Mouse (Mus musculus) thymus, postnatal 14 days (tissue): ENCODE measurements around the gene Cdh24.

Experiments
- DNase-seq: peaks from one replicate; pipeline ENCODE4 v3.0.0; 2021

Cdh24 gene

DNA sequence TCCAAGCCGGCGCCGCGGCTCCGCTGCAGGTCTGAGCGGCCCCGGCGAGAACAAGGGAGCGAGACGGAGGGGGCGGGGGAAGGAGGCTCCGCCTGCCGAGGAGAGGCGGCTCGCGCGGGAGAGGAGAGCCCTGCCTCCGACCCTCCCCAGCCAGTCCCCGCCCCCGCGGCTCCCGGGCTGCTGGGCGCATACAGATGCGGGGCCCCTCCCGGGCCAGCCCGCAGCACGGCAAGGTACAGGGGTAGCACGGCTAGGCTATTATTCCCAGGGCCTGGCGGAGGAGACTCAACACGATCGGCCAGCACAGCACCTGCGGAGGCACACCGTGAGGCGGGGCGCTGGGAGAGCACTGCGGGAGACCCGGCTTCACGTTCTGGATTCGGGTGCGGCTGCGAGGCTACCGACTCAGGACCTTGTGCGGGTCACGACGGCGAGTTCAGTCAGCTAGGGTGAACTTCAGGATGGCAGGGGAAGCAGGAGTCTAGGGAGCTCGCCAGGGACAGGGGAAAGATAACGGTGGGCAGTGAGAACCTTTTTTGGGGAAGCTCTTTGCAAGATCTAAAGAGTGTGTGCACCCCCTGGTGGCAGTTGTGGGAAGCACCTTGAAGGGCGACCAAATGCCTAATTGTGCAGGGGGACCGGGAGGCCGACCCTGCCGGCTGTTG lies at the start of gene Cdh24:
Cdh24 (minus strand) TSS at position 60 of the 665 bp plus-strand sequence.
- DNase-seq: peak; percentile 96

DNA sequence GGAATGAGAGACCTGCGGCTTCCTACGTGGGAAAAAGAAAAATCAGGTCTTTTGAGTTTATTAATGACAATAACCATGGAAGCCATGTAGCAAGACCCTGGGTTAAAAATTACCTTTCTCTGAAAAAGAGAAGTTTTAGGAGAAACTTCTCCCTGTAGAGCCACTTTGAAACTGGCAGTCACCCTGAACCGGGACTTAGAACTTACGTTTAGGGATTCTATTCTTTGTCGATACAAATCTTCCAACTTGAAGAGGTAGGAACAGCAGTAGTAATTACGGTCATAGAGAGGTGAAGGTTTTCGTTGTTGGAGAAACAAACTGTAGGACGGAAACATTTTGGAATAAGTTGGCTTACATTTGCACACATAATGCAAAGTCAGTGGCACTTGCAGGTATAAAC lies 46.1 kb upstream of the Cdh24 start:
- DNase-seq: no peak

DNA sequence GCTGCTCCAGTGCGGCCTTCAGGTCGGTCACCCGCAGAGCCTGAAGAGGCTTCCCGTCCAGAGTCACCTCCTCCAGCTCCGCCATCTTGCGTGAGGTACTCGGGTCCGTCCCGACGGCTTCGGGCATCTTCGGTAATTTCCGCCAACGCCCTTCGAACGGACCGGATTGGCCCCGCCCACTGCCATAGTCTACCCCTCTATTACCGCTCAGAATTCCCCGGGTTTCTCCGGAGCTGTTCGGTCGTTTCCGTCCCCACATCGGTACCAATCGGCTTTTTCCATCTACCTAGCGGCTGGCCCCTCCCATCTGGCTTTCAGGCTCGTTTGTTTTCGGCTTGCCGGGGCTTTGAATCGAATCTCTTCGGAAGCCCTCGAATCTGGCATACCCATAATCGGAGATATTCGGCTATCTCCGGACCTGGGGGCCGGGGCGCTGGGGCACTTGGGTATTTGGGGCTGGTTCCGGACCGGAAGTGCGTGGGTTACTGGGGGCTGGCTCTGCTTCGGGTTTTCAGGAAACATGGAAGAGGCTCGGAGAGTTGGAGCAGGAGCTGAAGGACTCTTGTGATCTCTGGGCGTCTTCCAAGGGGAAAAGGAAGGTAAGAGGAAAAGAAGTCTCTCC lies 45.5 kb upstream of the Cdh24 start, which contains the start of gene Acin1:
Acin1 (minus strand) TSS at position 410 of the 622 bp plus-strand sequence.
- DNase-seq: peak; percentile 100

DNA sequence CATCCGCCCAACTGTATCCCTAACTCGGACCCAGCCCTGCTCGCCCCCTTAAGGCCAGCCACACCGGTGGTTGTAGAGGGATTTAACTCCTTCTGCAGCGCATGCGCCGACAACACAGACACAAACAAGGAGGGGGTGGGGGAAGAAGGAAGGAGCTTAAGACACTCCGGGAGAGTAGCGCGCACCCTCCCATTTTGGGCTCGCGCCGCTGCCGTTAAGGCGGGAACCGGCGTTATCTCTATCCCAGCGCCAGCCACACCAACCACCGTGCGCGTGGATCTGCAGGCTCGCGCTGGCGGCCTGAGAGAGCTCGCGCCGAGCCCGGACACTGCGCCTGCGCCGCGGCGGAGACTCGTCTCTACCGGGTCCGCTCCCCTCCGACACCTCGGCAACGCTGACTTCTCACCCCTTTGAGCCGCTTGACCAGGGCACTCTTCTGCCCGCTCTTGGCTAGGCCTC lies 44.9 kb upstream of the Cdh24 start, which contains the start of gene 1700123O20Rik:
1700123O20Rik (plus strand) TSS at position 154 of the 459 bp plus-strand sequence.
- DNase-seq: peak; percentile 84

DNA sequence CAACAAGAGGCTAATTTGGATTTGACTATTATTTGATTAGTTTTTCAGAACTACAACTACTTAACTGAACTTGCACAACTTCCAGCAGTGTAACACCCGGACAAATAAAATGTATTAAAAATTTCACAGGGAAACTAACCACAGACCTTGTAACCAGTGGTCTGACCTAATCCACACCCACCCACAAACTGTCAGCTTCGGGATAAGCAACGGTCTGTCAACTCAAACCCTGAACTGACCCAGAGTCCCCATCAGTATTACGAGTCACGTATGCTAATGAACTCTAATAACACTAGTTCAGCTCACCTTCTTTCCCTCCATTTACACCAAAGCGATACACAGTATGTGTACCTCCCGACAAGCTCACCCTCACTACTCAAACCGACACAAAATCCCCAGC lies 44.3 kb upstream of the Cdh24 start:
- DNase-seq: no peak

DNA sequence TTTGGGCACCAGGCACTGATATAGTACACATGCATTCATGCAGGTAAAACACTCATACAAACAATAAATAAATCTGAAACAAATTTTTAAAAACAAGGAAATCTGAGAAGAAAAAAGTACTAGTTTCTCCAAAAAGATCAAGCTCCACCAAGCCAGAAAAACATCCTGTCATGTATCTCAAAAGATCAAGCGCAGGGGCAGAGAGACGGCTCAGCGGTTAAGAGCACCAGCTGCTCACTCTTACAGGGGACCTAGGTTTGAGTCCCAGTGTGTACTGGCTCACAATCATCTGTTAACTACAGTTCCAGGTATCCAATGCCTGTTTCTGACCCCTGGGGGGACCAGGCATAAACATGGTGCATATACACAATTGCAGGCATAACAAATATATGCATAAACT lies 41.2 kb upstream of the Cdh24 start:
- peak; percentile 28 for DNase-seq

DNA sequence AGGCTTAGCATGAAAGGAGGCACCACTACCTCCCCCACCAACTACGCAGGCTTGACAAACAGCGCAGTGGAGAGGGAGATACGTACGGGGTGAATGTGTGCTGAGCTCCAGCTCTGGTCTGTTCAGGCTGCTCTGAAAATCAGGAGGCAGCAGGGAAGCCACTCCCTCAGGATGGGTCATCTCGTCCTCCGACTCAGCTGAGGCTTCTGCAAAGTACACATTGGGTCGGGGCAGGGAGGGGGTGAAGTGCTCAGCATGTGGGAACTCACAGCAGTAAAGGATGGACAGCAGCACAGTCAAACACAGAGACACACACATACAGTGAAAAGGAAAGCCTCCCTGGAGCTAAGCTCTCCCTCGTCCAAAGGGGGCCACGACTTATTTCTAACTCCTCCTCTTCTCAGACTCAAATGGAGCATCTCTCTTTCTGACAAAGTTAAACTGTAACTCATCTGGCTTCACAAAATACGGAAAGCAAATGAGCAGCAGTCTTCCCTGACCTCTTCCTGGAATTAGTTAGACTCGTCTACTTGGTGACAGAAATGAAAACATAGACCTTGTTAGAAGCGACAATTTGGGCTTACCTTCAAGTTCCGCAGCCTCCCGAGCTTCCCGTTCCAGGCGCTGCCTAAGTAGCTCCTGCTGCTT lies 37.6 kb upstream of the Cdh24 start:
- no peak for DNase-seq

DNA sequence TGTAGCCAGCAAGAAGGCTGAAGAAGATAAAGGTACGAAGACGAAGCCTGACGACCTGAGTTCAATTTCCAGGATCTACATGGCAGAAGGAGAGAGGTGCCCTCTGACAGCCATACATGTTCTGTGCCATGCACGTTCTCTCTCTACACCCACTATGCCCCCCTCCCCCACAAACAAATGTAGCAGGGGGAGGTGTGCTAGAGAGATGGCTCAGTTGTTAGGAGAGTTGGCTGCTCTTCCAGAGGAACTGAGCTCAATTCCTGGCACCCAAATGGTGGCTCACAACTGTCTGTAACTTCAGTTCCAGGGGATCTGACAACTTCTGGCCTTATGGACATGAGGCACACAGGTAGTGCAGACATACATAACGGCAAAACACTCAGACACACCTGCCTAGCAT lies 35.1 kb upstream of the Cdh24 start:
- no peak for DNase-seq

DNA sequence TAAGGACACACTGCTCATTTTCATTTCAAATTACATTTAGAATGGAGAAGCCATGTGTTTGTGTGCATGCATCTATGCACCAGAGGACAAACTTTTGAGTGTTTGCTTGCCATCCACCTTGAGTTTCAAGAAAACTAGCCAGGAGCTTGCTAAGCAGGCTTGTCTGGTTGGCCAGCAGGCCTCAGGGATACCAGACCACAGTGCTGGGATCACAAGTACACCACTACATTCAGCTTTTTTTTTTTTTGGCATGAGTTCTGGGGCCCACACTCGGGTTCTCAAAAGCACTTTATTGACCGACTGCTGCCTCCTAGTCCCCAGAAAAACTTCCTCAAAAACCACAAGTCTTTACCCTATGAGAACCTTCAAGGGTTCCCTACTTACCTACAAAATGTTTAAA lies 33.2 kb upstream of the Cdh24 start:
- DNase-seq: no peak

DNA sequence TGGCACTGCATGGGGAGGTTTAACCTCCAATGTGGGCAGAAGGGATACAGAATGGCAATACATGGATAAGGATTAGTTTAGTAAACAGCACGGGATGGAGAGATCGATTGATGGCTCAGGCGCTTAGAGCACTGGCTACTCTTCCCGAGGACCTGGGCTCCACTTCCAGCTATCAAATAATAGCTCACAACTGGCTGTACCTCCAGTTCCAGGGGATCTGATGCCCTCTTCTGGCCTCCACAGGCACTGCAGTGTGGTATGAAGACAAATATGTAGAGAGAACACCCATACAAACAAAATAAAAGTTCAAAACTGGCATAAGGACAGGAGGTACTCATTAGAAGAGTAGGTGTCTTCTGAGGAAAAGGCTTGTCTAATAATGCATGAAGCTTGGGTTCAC lies 28.2 kb upstream of the Cdh24 start:
- peak; percentile 70 for DNase-seq

DNA sequence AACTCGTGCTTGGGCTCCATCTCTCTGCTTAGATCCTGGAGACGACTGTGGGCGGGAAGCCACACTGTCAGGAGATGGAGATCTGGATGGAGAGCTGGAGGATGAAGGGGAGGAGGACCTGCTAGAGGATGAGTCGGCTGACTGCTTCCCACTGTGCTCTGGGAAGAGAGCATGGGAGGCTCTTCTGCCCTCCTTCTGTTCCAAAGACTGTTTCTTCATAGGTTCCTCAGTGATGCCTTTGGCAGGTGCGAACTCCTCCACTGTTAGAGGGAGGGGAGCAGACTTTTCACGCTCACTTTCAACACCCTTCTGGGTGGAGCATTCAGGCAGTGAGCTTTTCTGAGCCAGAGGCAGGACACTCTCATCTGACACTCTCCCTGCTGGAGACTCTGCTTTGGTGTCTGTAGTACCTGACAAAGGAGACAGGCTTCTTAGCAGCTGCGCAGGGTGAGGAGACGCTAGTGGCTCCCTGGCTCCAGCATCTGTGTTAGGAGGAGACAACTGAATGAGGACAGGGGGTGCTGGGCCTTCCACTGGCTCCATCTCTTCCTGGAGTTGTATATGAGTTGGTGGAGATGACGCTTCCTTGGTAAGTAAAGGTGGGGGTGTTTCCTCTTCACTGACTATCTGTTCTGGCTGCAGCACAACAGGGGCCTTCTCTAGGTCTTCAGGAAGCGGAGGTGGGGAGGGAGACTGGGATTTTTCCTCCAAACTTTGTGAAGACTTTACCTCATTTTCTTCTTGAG lies 23.5 kb upstream of the Cdh24 start:
- no peak for DNase-seq

DNA sequence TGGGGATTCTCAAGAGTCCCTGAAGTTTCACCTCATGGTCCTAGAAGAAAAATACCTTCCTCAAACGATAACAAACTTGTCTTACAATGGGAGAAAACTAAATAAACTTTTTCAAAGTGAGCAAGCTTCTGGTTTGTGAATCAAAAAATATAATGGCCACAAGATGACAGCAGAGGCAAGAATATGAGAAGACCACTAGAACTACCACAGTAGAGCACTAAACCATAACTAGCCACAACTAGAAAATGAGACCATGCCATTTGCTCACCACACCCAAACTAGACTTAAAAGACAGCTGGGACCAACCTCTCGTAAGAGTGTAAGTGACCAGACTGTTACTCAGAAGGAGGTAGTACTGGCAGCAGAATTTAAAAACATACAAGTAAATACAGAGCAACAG lies 18.8 kb upstream of the Cdh24 start:
- DNase-seq: no peak

DNA sequence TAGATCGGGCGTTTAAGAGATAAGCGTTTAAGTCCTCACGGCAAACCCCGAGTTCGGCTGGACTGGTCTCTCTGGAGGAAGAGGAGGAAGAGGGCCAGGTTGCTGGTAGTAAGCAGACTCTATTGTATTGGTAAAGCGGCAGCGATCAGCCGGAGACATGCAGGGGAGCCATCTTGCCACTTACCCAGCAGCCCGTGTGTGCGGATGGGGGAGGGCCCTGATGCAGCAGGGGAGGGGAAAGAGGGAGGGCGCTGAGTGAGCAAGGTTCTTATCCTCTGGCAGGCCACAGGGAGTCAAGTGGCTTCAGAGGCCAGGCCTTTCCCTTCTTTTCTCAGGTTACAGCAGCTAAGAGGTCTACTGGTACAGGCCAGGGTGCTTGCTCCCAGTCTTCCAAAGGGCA lies 12.3 kb upstream of the Cdh24 start:
- DNase-seq: peak; percentile 89

DNA sequence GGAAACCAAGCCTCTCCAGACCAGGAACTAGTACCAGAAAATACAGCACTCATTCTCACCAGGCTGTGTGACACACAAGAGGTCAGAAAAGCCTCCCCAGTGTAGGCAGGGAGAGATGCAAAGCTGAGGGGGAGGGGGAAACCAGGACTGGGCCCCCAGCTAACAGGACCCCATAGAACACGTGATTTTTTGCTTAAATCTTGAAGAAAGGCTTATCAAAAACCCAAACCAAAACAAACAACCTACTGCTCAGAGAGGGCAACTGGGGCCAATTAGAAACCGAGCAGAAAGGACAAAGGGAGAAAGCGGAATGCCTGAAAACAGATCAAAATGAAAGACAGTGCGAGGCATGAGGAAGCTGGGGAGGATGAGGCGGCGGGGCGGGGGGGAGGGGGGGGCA lies 11.6 kb upstream of the Cdh24 start:
- DNase-seq: no peak

DNA sequence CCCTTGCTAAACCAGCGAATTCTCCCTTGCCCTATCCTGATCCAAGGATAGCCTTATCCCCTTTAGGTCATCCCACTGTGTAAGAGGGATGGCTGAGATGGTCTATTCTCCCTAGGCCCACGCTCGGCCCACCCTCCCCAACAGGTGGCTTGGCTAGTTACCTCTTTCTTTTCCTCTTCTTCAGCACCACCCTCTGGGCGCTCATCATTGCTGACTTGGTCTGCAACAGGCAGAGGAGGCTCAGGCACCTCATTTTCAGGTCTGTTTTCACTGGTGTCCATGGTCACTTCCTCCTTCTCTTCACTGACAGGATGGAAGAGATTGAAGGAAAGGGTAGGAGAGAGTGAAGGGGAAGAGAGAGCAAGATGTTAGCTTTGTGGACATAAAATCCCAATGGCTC lies 10.4 kb upstream of the Cdh24 start:
- no peak for DNase-seq

DNA sequence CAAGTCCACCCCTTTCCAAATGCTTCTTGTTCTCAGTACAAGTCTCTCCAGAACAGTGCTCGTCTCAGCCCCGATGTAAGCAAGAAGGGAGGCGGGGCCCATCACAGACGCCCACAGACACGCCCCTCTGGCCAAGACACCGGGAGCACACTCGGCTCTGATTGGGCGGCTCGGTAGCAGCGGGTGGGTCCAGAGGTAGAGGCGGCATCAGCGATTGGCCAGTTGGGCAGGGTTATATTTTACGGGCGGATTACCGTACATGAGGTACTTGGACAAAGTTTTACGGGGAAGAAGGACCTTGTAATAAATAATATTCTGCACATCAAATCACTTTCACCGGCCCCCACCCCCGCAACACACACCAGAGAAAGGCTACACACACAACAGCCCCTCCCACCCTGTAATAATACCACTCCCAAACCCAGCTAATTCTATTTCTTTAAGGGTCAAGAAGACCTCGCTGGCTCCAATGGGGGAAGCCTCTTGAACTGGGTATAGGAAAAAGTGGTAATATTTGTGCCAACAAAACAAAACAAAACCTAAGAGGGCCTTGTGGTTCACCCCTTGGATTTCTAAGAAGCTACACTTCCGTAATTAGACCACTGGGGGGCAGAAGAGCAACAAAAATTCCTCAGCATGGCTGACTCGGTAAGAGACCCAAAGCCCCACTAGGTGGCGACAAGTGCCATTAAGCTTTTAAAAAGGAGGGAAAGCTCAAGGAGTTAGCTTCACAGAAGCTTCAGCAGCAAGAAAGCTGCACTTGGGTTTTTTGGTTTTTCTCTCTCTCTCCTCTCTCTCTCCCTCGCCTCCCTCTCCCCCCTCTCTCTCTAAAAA lies 9.7 kb upstream of the Cdh24 start:
- peak; percentile 90 for DNase-seq

DNA sequence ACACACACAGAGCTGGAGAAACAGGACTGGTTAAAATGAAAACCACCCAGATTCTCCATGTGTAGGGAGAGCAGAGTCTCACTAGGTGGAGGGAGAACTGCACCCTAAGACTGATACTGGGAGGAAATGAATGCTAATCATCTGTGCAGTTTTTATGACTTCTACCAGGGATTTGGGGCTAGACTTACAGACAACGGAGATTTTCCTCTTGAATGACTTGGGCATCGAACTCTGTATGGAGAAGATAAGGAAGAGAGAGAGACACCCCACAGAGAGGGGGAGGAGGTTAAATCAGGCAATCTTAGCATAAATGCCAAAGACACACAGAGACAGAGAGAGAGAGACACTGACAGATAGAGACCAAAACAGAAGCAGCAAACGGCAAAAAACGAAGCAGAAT lies 6.7 kb upstream of the Cdh24 start:
- no peak for DNase-seq

DNA sequence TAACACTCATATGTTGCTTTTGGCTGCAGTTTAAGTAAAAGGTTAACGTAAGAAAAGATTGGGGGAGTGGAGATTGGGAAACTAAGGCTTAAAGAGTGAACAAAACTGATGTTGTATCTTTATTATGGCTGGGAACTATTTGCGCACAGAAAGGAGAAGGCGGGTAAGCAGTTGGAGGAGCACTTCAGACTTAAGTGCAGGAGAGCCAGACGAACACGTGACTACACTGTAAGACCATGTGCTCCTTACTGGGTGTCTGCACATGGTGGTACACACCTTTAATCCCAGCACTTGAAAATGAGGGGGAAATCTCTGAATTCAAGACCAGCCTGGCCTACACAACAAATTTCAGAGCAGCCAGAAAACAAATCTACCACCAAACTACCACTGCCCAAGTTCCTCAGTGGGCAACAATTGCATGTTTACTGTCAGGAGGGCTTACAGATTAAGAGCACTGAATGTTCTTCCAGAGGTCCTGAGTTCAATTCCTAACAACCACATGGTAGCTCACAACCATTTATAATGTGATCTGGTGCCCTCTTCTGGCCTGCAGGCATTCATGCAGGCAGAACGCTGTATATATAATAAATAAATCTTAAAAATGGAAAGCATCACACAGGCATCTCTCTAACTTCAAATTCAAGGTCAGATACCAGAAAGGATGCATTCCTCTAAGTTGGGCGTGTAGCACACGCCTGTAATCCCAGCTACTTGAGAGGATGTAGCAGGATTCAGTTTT lies 5.9 kb upstream of the Cdh24 start:
- no peak for DNase-seq

DNA sequence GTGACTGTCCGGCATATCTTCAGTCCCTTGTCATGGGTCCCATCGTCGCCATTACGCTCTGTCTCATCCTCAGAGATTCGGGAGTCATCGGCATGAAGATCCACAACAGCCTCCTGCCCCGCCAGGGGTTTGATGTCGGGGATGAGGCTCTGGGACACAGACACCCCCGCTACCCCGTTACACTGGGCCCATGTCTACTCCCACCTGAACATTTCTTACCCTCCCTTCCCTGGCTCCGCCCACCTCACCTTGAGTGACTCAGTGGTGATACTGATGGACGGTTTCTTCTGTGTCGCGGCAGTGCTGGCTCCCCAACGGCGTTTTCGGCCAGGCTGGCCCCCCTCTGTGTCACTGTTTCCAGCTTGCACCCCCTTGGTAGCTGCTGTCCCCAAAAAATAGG lies 5.3 kb upstream of the Cdh24 start:
- no peak for DNase-seq

DNA sequence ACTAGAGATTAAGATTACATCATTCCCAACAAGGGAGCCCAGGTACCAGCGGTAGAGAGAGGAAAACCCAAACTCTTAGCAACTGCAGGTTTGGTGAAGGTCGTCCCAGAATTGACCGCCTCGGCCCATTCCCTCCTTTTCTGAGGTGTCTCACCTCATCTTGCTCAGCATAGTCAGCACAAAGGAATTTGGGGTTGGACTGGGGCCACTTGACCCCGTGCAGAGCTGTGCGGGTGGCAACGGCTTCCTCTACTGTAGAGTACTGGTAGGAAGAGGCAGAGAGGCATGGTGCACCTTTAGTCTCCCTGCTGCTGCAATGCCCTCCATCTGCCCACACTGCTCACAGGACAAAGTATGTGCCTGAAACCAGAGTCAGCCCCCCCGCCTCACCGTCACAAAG lies 3.1 kb upstream of the Cdh24 start:
- DNase-seq: no peak

DNA sequence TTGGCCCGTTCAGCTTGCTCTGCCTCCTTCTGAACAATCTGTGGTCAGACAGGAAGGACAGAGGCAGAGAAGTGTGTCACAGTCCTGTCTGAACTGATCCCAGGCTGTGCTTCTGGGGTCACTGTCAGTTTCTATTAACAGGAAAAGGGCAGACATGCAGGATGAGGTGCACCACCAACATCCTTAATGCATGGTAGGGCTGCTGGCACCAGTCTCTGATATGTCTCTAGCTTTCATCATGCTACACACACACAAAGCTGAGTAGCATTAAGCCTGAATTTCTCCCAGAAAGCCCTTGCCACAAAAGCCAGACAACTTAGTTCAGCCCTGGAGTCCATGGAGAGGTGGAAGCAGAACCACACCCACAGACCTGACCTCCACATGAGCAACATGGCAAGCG lies 1.8 kb upstream of the Cdh24 start:
- no peak for DNase-seq
